Mouse (Mus musculus) forelimb bud, embryonic 11.5 days (tissue): Measurements from ENCODE around the gene Cryz.

Source experiments
- DNase-seq: peaks from one replicate; pipeline ENCODE4 v3.0.0-alpha.2; 2012; ENCODE audit warnings: low read depth, low spot score

Cryz gene

GRCm38 (mm10) chr3:154596488-154596933 lies at the start of gene Cryz:
Gene Cryz (plus strand): TSS chr3:154596711.
- peak; percentile 91 for DNase-seq

DNA sequence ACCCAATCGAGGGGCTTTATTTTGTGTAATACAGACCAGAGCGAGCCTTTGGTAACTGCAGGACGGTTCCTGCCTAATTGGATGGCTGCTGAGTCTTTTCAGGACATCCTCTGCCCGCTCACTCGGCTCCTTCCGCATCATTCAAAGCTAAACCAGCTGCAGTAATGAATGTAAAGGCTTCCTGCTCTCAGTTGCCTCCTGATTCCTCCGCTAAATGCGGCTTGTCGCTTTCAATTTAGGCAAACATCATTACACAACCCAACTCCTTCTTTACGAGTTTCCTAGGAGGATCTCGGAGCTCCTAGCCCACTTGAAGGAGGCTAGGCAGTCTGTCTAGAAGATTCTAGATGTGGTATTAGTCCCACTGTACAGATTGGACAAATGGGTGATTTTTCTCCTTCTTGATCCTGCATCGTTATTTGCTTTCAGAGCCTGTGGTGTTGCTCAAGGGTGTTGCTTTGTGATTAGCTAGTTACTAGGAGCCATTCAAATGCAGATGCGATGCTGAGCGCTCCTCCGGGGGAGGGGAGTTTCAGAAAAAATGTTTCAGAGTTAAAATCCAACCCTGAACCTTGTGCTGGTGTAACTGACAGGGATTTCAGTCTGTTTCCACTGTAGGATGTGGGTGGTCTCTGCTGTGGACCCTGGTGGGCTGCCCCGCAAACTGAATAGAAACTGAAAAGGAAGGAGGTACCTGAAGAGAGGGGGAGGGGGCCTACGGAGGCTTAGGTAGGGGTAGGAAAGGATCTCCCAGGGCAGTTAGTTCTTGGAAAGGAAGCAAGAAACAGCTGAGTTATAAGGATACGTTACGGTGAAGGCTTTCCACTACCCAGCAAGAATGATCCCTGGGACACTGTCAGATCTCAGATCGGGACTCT lies 48.7 kb upstream of the Cryz start:
- DNase-seq: peak; percentile 60

DNA sequence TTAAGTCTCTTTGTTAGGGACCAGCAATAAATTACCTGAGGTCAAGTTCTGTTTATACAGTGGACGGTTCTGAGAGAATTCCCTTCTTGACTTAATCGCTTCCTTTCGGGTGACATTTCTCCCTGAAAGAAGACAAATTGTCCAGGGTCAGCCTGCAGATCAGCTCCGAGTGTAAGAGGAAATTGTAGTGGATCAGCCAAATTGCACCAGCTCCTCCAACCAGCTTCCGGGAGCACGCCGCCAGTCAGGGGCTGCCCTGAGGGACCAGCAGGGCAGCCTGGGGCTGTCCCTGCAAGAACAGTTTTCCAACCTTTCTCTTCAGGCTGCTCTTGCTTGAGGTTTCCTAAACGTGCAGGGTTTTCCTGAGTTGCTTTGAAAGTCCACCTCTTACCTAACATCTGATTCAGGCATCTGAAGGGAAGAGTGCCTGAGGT lies 47.6 kb upstream of the Cryz start:
- DNase-seq: no peak

- DNase-seq: no peak
These were observed 46.0 kb upstream of the Cryz start for GRCm38 (mm10) chr3:154550326-154551034.

DNA sequence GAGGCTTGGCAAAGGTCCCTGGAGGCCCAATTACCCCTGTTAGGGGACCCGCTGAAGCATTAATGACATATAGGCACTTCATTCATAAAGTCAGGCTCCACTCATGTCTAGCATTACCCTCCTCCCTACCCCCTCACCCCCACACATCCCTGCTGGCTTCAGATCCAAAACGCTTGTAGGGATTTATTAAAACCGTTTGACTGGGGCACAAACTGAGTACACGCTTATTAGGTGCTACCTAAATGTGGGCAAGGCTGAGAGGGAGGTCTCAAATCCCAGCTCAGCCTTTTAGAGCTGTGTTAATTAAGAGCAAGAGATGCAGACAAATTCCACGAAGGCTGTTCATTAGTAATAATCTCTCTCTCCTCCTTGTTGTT lies 45.5 kb upstream of the Cryz start:
- DNase-seq: peak; percentile 40

DNA sequence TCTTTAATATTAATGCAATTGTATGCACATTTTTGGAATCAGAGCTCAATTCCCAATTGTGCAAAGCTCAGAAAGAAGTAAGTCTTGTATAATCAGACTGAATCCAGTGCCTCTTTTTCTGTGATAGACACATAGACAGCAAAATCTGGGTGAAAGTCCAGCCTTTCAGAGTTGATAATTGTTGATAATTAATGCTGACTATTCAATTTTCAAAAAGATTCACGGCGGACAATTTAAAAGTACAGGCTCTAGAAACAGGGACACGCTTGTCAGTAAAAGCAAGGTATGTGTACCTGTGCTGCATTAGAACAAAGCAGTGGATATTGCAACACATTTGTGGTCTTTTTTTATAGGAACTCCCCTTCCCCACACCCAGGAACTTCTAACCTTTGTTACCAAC lies 34.3 kb upstream of the Cryz start:
- no peak for DNase-seq

DNA sequence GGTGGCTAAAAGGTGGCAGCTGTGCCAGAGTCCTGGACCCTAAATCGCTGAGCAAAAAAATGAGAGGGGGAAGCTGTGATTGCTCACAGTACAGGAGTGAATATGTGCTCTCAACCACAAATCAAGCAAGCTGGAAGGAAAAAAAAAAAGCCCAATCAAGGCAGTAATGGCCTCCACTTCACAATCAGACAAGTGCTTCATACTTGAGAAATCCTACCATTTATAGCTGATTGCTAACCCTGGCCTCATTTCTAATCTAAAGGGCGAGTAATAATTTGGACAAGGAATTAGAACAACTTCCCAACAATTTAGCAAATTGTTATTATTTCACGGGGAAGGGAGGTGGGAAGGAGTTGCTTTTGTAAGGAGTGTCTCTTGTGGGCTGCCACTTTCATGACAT lies 31.1 kb upstream of the Cryz start:
- DNase-seq: no peak

- no peak for DNase-seq
These were observed 26.4 kb upstream of the Cryz start for GRCm38 (mm10) chr3:154570029-154570575.

- DNase-seq: no peak
These were observed 25.7 kb upstream of the Cryz start for GRCm38 (mm10) chr3:154570786-154571185.

GRCm38 (mm10) chr3:154572341-154572972 lies 24.1 kb upstream of the Cryz start:
- peak; percentile 85 for DNase-seq

DNA sequence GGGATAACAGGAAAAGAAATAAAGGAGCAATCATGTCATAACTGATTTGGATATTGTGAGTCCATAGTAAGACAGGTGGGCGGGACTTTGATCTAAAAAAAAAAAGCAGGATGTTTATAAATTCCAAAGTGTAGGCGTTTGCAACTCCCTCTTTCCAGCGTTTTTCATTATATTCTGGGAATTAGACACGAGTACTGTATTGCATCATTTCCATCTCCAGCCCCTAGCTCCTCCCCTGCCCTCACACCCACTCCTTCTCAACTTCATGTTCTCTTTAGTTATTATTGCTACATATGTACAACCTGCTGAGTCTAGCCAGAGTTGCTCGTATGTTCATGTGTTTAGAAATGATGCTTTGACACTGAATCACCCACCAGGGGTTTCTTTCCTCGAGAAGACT lies 22.8 kb upstream of the Cryz start:
- DNase-seq: no peak

GRCm38 (mm10) chr3:154577895-154578294 lies 18.6 kb upstream of the Cryz start:
- DNase-seq: no peak

GRCm38 (mm10) chr3:154584351-154584750 lies 12.2 kb upstream of the Cryz start:
- DNase-seq: no peak

DNA sequence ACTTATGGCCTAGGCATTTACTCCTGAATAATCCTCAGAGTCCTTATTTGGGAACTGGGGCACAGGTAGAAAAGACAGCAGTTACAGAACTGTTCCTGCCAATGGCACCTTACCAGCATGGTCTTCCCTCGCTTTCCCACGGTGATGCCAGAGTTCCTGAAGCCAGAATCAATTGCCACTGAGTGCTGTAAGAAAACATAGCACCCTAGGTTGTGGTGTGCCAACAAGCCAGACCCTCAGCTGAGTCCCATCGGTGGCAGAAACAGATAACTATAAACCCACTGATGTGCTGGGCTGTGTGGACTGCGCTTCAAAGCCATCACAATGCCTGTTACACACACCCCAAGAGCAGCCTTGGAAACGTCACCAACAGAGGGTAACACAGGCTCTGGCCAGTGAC lies 5.5 kb upstream of the Cryz start:
- no peak for DNase-seq

DNA sequence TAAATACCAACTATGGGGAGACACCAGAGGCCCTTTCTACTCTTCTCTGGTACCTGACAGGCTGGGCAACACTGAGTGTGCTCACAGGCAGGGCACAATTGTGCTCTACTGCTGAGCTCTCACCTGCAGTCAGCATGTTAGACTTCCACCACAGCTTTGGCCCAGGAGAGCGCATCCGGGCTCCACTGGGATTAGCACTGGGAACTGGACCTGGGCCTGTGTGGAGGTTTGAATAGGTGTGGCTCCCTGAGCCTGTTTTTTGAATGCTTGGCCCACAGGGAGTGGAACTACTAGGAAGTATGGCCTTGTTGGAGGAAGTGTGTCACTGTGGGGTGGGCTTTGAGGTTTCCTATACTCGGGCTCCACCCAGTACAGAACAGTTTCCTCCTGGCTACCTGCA lies 4.9 kb upstream of the Cryz start:
- DNase-seq: no peak

GRCm38 (mm10) chr3:154593596-154593995 lies 2.9 kb upstream of the Cryz start:
- no peak for DNase-seq

GRCm38 (mm10) chr3:154594156-154594555 lies 2.4 kb upstream of the Cryz start:
- DNase-seq: no peak

DNA sequence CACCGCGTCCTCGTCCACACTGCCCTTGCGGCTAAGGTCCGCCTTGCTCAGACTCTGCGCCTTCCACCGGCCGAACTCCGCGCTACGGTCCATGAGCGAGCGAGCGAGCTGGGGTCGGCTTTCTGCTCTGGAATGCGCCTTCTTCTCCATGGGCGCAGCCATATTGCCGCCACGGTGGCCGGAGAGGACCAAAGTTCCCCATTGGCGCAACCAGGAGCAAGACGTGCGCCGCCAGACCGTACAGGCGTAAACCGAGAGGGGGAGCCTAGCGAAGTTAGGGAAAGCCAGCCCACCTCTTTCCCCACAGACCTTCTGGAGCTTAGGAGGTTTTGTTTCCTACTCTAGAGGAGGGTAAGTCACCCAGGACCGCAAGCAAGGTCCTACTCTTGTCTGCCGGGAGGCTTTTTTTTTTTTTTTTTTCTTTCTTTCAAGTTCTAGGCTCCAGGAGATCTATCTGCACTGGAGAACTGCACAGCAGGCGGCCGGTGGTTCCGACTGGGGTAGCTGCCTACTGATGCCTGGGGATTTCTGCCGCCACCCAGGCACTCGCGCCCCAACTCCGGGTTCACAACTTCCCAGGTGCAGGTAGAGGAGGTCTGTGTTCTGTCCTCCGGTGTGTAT lies 533 bp downstream of the Cryz start, which contains the start of gene Tyw3:
Tyw3 (minus strand) TSS at position 171 of the 621 bp plus-strand sequence.
- DNase-seq: peak; percentile 96

GRCm38 (mm10) chr3:154597561-154597960 lies 1.1 kb downstream of the Cryz start:
- no peak for DNase-seq

DNA sequence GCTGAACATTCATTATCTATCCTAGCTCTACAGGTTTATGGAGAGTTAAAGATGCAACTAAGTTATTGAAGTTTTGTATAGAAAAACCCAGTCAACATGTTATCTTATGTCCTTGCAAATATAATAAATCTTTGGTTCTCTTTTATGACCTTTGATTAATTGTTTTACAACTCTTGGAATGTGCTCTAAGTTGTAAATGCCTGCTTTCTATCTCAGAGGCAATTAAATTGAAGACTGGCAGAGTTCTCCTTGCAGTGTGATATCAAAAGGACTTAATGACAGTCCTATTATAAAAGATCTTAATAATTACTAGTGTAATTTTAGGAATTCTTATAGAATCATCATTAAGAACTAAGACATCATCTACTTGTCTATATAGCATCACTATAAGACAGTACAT lies 5.6 kb downstream of the Cryz start:
- DNase-seq: no peak

GRCm38 (mm10) chr3:154604871-154605270 lies 8.4 kb downstream of the Cryz start:
- DNase-seq: no peak

- no peak for DNase-seq
These were observed 11.4 kb downstream of the Cryz start for GRCm38 (mm10) chr3:154607896-154608295.
